Mouse (Mus musculus) heart, postnatal 4 days (tissue): ENCODE data around the gene Capn8. TPM values are rescaled to one million over a fixed set of nuclear protein-coding genes. Genes with fewer than 3 reads are reported as not detected.
A peak's percentile ranks its signal among the peaks of the same experiment; 100 is the strongest.

Experiments
- DNase-seq: peaks from one replicate; pipeline ENCODE4 v3.0.0; 2021
- total RNA-seq, 2 experiments: library from RNA; stranded (reverse); gene quantifications; 2 replicates each; pipeline ENCODE4 v1.2.3; 2021

The Capn8 gene
- total RNA-seq, 2 experiments from 2014 or later: not detected

- peak; percentile 72 for DNase-seq
Observed at GRCm38 (mm10) chr1:182553649-182554375, 11.0 kb upstream of the Capn8 start.

DNA sequence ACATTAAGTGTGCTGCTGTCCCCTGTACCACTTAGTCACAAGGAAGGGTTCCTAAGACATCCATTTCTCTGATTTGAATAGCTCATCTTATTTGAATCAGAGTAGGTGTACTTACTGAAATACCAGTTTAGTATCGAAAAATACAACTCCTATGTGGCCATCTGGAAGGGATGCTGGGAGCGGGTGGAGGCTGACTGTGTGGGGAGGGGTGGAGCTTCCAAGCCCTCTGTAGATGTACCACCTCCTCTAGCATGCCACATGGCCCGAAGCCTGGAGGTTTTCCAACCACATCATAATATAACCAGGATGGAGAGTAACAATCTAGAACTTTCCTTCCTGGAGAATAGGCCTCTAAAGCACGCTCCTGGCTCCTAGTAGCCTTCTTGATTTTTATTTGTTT is 6.5 kb upstream of the Capn8 start:
- no peak for DNase-seq

DNA sequence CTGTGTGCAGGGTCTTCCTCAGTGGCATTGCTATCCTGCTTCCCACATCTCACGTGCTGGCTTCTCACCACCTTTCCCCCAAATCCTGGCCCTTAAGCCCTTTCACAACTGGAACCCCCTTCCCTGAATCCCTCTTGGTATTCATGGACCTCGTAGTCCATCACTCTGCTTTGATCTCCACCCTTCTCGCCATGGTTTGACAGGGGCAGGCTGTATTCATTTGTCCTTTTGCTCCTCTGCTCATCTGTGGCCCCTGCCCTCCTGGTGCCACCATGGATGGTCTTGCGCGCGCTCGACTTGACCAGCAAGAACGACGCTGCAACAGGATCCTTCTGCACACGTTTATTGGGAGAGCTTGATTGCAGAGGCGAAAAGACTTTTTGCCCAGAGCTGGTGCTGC is 5.3 kb upstream of the Capn8 start:
- no peak for DNase-seq

DNA sequence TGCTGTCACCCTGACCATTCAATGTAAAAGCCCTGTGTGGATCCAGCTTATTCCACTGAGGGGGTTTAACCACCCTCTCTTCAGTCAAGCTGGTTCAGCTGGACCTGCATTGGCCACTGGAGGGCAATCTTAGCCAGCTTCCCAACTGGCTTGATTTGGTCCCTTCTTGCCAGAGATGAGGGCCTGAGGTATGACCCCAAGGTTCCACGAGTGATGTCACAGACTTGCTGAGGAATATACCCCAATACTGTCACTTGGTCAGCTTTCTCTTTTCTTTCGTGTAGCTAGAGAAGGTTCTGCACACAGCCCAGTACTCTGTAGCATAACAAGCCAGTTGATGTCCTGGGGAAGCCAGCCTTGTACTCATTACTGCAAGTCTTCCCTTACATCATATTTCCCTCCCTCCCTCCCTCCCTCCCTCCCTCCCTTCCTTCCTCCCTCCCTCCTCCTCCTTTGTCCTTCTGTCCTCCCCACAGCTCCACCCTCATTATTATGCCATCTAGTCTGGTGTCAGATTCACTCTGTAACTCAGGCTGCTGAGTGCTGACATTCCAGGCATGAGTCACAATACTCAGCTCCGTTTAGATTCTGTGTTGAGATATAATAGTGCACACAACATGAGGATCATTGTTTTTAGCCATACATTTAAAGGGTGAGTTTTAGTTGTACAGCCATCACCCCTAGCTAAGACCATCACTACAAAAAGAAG is 4.3 kb upstream of the Capn8 start:
- DNase-seq: peak; percentile 70

- no peak for DNase-seq
Observed at GRCm38 (mm10) chr1:182561945-182562514, 2.8 kb upstream of the Capn8 start.

GRCm38 (mm10) chr1:182562576-182563370 is 2.0 kb upstream of the Capn8 start:
- DNase-seq: no peak

DNA sequence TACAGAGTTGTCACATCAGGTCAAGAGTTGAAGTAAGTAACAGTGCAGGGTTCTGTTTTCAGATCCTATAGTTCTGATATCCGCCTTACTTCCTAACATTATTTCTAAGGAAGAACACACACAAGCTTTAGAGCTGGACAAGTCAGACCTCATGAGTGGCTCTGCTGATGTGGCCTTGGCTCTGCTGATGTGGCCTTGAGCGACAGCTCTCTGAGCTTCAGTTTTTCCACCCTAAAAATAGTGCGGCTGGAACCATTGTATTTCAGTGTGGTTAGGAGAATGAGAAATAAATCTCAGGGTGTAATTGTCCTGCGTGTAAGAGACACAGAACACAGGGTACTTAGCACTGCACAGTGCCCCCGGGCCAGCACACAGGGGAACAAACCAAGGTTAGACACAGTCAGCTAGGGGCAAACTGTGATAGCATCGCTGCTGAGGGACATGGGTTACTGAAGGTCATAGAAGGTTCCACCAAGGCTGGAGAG is 586 bp downstream of the Capn8 start:
- no peak for DNase-seq

DNA sequence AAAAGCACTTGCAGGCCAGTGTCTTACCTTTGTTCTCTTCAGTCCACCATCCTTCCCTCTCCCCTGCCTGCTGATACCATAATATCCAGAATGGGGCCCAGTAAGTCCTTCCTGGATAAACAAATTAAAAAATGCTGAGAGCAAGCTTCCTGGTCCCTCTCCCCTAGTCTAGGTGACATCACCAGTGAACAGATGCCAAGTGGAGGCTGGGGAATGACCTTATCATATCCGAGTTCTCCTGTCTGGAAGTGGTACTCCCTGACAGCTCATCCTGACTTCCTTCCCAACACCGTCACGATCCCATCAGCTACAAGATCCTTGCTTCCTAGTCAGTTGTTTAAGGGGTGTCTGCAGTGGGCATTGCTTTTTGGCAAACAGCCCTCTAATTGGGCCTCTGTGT is 6.3 kb downstream of the Capn8 start:
- peak; percentile 65 for DNase-seq

GRCm38 (mm10) chr1:182571973-182572372 is 7.2 kb downstream of the Capn8 start:
- DNase-seq: no peak

DNA sequence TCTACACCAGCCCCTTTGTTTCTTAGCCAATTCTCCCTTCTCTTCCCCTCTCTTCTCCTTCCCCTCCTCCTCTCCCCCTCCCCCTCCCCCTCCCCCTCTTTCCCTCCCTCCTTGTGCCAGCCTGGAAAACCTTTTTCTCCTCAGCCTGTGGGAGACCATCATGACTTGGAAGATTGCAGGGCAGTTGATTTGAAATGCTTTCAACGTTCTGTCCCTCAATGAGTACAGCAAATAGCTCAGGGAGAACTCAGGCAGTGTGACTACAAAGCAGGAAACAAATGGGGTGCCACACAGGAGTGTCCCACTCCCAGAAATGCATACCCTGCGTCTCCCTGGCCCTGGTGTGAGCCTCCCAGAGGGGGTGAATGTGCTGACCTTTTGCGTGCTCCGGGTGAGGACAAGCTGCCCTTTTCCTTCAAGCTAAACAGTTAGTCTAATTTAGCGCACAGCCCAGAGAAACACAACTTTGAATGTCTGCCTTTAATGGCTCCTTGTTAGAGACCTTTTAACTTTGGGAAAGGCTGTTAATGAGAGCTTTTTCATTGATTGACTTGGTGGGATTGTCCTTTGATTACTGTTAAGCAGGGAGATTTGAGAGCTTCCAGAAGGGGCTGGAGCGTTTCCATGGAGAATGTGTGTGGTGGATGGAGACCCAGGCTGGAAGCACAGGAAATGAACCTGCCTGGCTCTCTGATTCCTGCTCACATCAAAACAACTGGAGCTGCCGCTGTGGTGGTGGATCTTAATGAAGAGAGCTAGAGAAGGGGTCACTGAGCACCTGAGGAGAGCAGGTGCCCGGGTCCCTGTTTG is 9.3 kb downstream of the Capn8 start:
- DNase-seq: no peak

DNA sequence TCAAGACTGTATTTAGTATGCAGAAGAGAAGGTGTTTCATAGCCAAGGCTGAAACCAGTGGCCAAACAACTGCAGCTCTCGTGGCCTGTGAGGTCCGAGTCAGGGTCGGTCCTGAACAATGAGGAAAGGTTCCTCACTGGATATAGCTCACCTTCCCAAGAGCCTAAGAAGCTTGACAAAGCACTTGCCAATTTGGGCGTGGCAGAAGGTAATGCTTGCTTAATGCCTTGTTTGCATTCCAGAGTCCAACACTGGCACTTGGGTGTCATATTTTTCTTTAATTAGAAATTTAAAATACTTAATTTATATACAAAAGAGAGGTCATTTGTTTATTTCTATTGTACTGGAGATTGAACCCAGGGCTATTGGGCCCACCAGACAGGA is 9.9 kb downstream of the Capn8 start:
- no peak for DNase-seq

GRCm38 (mm10) chr1:182584169-182584568 is 19.4 kb downstream of the Capn8 start:
- DNase-seq: no peak

DNA sequence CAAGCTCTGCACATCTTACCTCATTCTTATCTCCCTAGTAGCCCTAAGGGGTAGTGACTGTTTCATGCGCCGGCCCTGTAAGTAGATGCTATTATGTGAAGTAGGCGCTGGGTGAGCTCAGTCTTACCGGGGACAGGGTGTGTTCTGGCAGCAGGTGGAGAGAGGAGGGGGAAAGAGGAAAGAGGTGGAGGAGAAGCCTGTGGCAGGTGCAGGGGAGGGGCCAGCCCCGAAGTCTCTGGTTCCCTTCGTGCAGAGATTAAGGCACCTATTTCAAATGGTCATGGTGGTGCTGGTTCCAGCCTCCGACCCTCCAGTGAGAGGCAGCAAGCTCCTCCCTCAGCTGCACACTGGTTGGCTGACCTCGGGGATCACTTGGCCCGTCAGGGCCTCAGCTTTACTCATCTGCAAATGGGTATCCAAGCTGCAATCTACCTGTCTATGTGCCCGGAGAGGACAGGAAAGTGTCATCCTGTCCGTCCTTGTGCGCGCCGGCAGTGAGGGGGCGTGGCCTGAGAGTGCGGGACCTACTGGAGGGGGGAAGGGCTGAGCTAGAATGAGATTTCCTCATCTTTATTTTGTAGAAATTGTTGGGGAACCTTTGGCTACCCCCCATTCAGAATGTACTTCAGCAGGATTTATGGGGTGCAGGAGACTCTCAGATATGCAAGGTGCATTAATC is 20.5 kb downstream of the Capn8 start:
- no peak for DNase-seq

- DNase-seq: no peak
Observed at GRCm38 (mm10) chr1:182587706-182588105, 22.9 kb downstream of the Capn8 start.

GRCm38 (mm10) chr1:182591491-182591890 is 26.7 kb downstream of the Capn8 start:
- no peak for DNase-seq

DNA sequence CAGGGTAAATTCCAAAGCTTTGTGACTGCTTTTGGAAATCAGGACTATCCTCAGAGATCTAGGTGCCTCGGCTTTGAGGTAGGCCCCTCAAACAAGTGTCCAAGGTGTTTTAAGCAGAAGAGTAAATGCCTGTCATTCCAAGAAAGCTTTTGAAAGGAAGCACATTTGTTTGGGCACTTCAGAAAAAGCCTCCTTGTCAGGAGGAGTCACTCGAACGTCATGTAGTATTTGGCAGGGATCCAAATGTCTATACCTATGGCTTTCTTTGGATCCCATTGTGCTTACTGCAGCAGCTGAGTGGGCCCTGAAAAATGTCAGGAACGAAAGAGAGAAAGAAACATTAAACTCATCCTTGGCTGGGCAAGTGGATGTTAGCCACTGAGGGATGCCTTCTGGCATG is 27.6 kb downstream of the Capn8 start:
- no peak for DNase-seq

GRCm38 (mm10) chr1:182605330-182606150 is 40.7 kb downstream of the Capn8 start:
- peak; percentile 18 for DNase-seq

DNA sequence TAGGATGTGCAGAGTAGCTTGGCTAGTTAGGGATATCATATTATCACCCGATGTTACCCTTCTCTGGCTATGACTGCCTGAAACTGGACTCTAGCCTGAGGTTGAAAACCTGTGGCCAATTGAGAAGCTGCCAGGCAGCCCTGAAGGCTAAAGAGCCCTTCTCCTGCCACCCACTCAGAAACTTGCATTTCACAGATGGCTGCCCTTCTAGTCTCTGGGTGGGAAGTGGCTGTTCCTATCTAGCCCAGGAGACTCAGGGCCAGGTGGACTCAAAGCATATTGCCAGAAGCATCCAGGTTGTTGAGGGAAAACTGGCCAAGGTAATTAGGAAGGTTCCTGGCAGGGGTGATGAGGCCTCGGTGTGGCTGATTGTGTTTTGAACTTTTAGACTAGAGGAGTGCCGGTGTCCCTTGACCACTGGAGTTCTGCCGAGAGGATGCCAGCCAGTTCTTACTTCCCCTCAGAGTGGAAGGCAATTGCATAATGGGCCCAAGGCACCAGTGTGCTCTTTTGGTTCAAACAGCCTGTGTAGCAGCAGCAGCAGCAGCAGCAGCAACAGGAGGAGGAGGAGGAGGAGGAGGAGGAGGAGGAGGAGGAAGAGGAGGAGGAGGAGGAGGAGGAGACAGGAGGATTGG is 45.0 kb downstream of the Capn8 start:
- DNase-seq: no peak

GRCm38 (mm10) chr1:182615465-182615864 is 50.7 kb downstream of the Capn8 start:
- no peak for DNase-seq
